Mouse (Mus musculus) CH12.LX (cell line): ENCODE measurements around the gene Cacna1a. TPM values are rescaled to one million over a fixed set of nuclear protein-coding genes. Genes with fewer than 3 reads are reported as not detected.
A peak's percentile ranks its signal among the peaks of the same experiment; 100 is the strongest.

ENCODE experiments used
- DNase-seq: peaks from one replicate; pipeline ENCODE4 v3.0.0-alpha.2; 2013; ENCODE audit errors: extremely low read depth
- H3K27ac ChIP-seq: 2 replicates; pipeline ENCODE4 v1.5.1; 2012; ENCODE audit warnings: low read depth, mild to moderate bottlenecking, control low read depth, moderate library complexity; ENCODE audit not compliant: insufficient read depth
- H3K27me3 ChIP-seq: replicated peaks from 2 replicates; pipeline ENCODE3; 2012; ENCODE audit warnings: inconsistent platforms
- H3K36me3 ChIP-seq, 2 experiments: replicated peaks in 1 of 2; 2 replicates each; pipeline versions ENCODE3 to v1.6.1; 2012; ENCODE audit warnings: inconsistent platforms in 1 of 2, low read length in 1 of 2, mild to moderate bottlenecking in 1 of 2, mixed read lengths in 1 of 2, moderate library complexity in 1 of 2; ENCODE audit not compliant: control insufficient read depth in 1 of 2, insufficient read depth in 1 of 2
- H3K4me1 ChIP-seq, 2 experiments: 2 replicates each; pipeline ENCODE4 v1.6.1; 2012; ENCODE audit warnings: inconsistent platforms in 1 of 2, moderate library complexity in 1 of 2; ENCODE audit not compliant: insufficient read depth in 2 of 2, control insufficient read depth in 1 of 2
- H3K4me2 ChIP-seq: 2 replicates; pipeline ENCODE4 v1.6.1; 2012; ENCODE audit warnings: low read depth, mild to moderate bottlenecking, control low read depth; ENCODE audit not compliant: poor library complexity, insufficient read depth, severe bottlenecking
- H3K4me3 ChIP-seq, 3 experiments: fragments of 150-350 bp in 1 of 3; sonication (generic) in 1 of 3; replicated peaks in 1 of 3; 2 replicates each; pipeline versions ENCODE3 to v1.5.1; 2011 to 2012; ENCODE audit warnings: low read depth in 2 of 3, low read length in 2 of 3, mild to moderate bottlenecking in 2 of 3, moderate library complexity in 2 of 3, control low read depth in 1 of 3, improper control_type of control experiment in 1 of 3, inconsistent platforms in 1 of 3, mixed read lengths in 1 of 3; ENCODE audit not compliant: poor library complexity in 1 of 3
- H3K79me2 ChIP-seq: replicated peaks from 2 replicates; pipeline ENCODE4 v1.6.1; 2012; ENCODE audit warnings: mild to moderate bottlenecking, moderate library complexity; ENCODE audit not compliant: control insufficient read depth, poor library complexity, insufficient read depth, severe bottlenecking; ENCODE audit errors: extremely low read depth
- H3K9ac ChIP-seq: 2 replicates; pipeline ENCODE4 v1.6.1; 2012; ENCODE audit warnings: low read depth, mild to moderate bottlenecking, control low read depth, moderate library complexity; ENCODE audit not compliant: insufficient read depth
- H3K9me3 ChIP-seq: replicated peaks from 2 replicates; pipeline ENCODE3; 2012; ENCODE audit warnings: low read length, inconsistent platforms, mixed read lengths
- BHLHE40 ChIP-seq: IDR thresholded peaks from 2 replicates; pipeline ENCODE4 v1.6.1; 2011; ENCODE audit warnings: mild to moderate bottlenecking, low read depth, low read length, improper control_type of control experiment
- CHD1 ChIP-seq: IDR thresholded peaks from 2 replicates; pipeline ENCODE4 v1.6.1; 2012; ENCODE audit warnings: low read depth, low read length, improper control_type of control experiment, inconsistent platforms
- CHD2 ChIP-seq: IDR thresholded peaks from 2 replicates; pipeline ENCODE4 v1.6.1; 2011; ENCODE audit warnings: low read length, improper control_type of control experiment
- CTCF ChIP-seq, 2 experiments: IDR thresholded peaks in 1 of 2; conservative IDR thresholded peaks in 1 of 2; 2 replicates each; pipeline ENCODE4 v1.5.1; 2011 to 2012; ENCODE audit warnings: low read depth in 2 of 2, low read length in 2 of 2, improper control_type of control experiment in 1 of 2, inconsistent platforms in 1 of 2, mild to moderate bottlenecking in 1 of 2, moderate library complexity in 1 of 2
- E2F4 ChIP-seq: IDR thresholded peaks from 2 replicates; pipeline ENCODE4 v1.6.1; 2011; ENCODE audit warnings: low read depth, low read length, improper control_type of control experiment; ENCODE audit not compliant: insufficient replicate concordance
- ELF1 ChIP-seq: IDR thresholded peaks from 2 replicates; pipeline ENCODE4 v1.6.1; 2014; ENCODE audit warnings: low read depth, mild to moderate bottlenecking, inconsistent platforms, low read length, improper control_type of control experiment
- EP300 ChIP-seq: IDR thresholded peaks from 2 replicates; pipeline ENCODE4 v1.6.1; 2011; ENCODE audit warnings: low read length, improper control_type of control experiment
- ETS1 ChIP-seq: conservative IDR thresholded peaks from 2 replicates; pipeline ENCODE4 v1.6.1; 2012; ENCODE audit warnings: low read depth, mild to moderate bottlenecking, inconsistent platforms, low read length, improper control_type of control experiment, moderate library complexity
- GABPA ChIP-seq: IDR thresholded peaks from 2 replicates; pipeline ENCODE4 v1.6.1; 2012; ENCODE audit warnings: low read depth, low read length, improper control_type of control experiment, inconsistent platforms; ENCODE audit not compliant: insufficient replicate concordance
- HCFC1 ChIP-seq: IDR thresholded peaks from 2 replicates; pipeline ENCODE4 v1.6.1; 2012; ENCODE audit warnings: low read depth, mild to moderate bottlenecking, inconsistent platforms, low read length, improper control_type of control experiment
- JUND ChIP-seq: conservative IDR thresholded peaks from 2 replicates; pipeline ENCODE4 v1.6.1; 2011; ENCODE audit warnings: low read depth, low read length, improper control_type of control experiment
- MAZ ChIP-seq: IDR thresholded peaks from 2 replicates; pipeline ENCODE4 v1.6.1; 2012; ENCODE audit warnings: low read depth, mild to moderate bottlenecking, inconsistent platforms, low read length, improper control_type of control experiment, moderate library complexity
- NELFE ChIP-seq: IDR thresholded peaks from 2 replicates; pipeline ENCODE4 v1.6.1; 2011; ENCODE audit warnings: low read depth, low read length, improper control_type of control experiment
- NRF1 ChIP-seq: IDR thresholded peaks from 2 replicates; pipeline ENCODE4 v1.6.1; 2014; ENCODE audit warnings: low read depth, mild to moderate bottlenecking, inconsistent platforms, low read length, improper control_type of control experiment, moderate library complexity
- RAD21 ChIP-seq: IDR thresholded peaks from 2 replicates; pipeline ENCODE4 v1.6.1; 2011; ENCODE audit warnings: low read depth, mild to moderate bottlenecking, low read length, improper control_type of control experiment, moderate library complexity
- SIN3A ChIP-seq: IDR thresholded peaks from 2 replicates; pipeline ENCODE4 v1.6.1; 2012; ENCODE audit warnings: low read length, improper control_type of control experiment, inconsistent platforms
- SMC3 ChIP-seq: IDR thresholded peaks from 2 replicates; pipeline ENCODE4 v1.6.1; 2011; ENCODE audit warnings: low read depth, low read length, improper control_type of control experiment
- ZC3H11A ChIP-seq: IDR thresholded peaks from 2 replicates; pipeline ENCODE4 v1.6.1; 2012; ENCODE audit warnings: low read depth, mild to moderate bottlenecking, inconsistent platforms, low read length, improper control_type of control experiment
- ZMIZ1 ChIP-seq: IDR thresholded peaks from 2 replicates; pipeline ENCODE4 v1.6.1; 2012; ENCODE audit warnings: low read depth, mild to moderate bottlenecking, inconsistent platforms, low read length, improper control_type of control experiment
- dilution Hi-C: fragments of 300-500 bp; cut with MboI; formaldehyde crosslinking; loops from 2 replicates; pipeline ENCODE4 v1.14.3; 2020; ENCODE audit warnings: low sequenced_read_pairs; ENCODE audit not compliant: extremely low pct_unique_long_range_greater_than_20kb, extremely low pct_ligation_motif_present
- in situ Hi-C: fragments of 300-500 bp; cut with MboI; formaldehyde crosslinking; loops from 3 replicates; pipeline ENCODE4 v1.14.3; 2019; ENCODE audit warnings: low sequenced_read_pairs, low pct_ligation_motif_present, low pct_unique_long_range_greater_than_20kb, mixed read lengths
- polyA plus RNA-seq: library from polyadenylated mRNA; unstranded; fragments of >175 nt; gene quantifications from 2 replicates; pipeline ENCODE4 v1.2.1, GENCODE M21; 2012; ENCODE audit warnings: low read depth; ENCODE audit not compliant: insufficient read length
- total RNA-seq, 2 experiments: library from RNA; depleted of rRNA; stranded (reverse); fragments of 300-350 nt in 1 of 2; fragments of >200 nt in 1 of 2; gene quantifications; 2 replicates each; pipeline ENCODE4 v1.2.3; 2012 to 2014

Cacna1a gene
- total and polyA plus RNA-seq, 3 experiments = 2.6 to 9.4 (median 6.9) TPM

DNA sequence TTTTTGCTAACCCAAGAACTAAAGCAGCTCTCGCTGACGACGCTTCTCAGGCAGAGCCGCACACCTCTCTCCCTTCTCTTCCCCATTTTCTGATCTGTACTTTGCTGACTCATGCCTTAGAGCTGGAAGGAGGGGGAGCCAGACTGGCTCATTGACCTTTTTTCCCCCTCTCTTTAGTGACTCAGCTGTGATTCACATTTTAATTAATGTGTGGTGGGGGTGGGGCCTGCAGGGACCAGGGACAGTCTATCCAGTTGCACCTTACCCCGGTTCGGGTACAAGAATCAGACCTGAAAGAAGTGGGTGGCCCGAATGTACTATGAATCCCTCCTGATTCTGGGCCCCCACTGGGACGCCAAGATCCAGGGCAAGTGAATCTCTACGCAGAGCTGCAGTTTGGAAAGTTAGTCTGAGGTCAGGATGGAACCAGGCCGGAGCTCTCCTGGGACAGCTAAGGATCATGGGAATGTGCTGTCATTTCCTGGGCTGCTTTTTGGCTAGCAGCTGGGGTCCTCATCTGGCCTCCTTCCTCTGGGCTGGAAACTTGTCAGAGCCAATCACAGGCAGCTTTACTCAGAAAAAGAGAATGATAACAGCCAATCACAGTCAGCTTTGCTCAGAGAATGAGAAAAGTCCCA, 113.5 kb downstream of the Cacna1a start:
- Histone ChIP-seq H3K27ac (no peak overlapping the region), H3K4me3 (peak overlapping the region in 2 of 3 experiments; percentile 6 to 32), H3K36me3 (no peaks in the 10 kb centered on the region), H3K9me3 (no peaks in the 10 kb centered on the region), H3K27me3 (peaks cover 52% of the 10 kb centered on the region), H3K79me2 (no peaks in the 10 kb centered on the region), H3K4me1 (0 out of 4 replicates have a peak, but pooled peaks cover 0 to 2% of the 10 kb centered on the region in 2 experiments), H3K9ac (no peak overlapping the region), H3K4me2 (no peak overlapping the region)
- dilution Hi-C loops (no loop called here), in situ Hi-C loops (loop anchor here (10.0 kb wide), 1 partner anchor 137 kb away; no protein-coding TSS in a partner anchor)
- TF ChIP-seq CTCF (conservative IDR thresholded peaks at IDR 0.05 in 1 of 2, IDR thresholded peaks at IDR 0.05 in 1 of 2; ENCODE audit: low read depth in 2 of 2, low read length in 2 of 2) (no peak), CHD1 (no peak)
- peak; percentile 40 for DNase-seq

DNA sequence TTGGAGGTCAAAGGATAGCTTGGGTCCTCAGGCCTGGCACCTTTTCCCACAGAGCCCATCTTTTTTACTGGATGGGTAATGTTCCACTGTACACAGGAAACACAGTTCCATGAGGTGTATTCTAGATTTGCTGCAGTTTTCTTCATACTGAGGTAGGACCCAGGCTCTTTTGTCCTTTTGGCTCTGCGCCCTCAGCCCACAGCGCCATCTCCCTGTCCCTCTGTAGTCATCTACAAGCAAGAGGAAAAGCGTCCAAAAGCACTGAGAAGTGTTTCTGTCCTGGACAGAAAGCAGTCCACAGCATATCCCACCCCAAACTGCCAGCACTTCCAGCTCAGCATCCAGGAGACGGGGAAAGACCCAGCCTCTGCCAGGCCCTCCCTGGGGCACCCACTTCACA, 114.4 kb downstream of the Cacna1a start:
- Histone ChIP-seq H3K4me3 (peak overlapping the region in 1 of 3 experiments; percentile 32), H3K9me3 (no peaks in the 10 kb centered on the region), H3K4me2 (no peak overlapping the region), H3K27ac (no peak overlapping the region), H3K9ac (no peak overlapping the region), H3K36me3 (no peaks in the 10 kb centered on the region), H3K79me2 (no peaks in the 10 kb centered on the region), H3K27me3 (peaks cover 52% of the 10 kb centered on the region), H3K4me1 (0 out of 4 replicates have a peak, but pooled peaks cover 0 to 2% of the 10 kb centered on the region in 2 experiments)
- dilution Hi-C loops (no loop called here), in situ Hi-C loops (loop anchor here (10.0 kb wide), 1 partner anchor 138 kb away; no protein-coding TSS in a partner anchor)
- no peak for DNase-seq
- no peak for TF ChIP-seq NELFE
- TF ChIP-seq EP300 = no peak
- no peak for TF ChIP-seq NRF1
- TF ChIP-seq E2F4 = no peak
- no peak for TF ChIP-seq HCFC1
- no peak for TF ChIP-seq GABPA
- TF ChIP-seq ETS1 = no peak
- TF ChIP-seq JUND = no peak
- no peak for TF ChIP-seq ELF1
- no peak for TF ChIP-seq ZMIZ1
- no peak for TF ChIP-seq MAZ
- TF ChIP-seq SMC3 = no peak
- no peak for TF ChIP-seq CHD2
- no peak for TF ChIP-seq SIN3A
- TF ChIP-seq RAD21 = no peak
- TF ChIP-seq ZC3H11A = no peak
- TF ChIP-seq BHLHE40 = no peak
